In genomic region chr6:143447060-143447459, GRCm38 (mm10) we compare ENCODE assay signal across 23 mouse cellular contexts.
DNase-seq lines count a peak whose midpoint lies in the region; ATAC-seq and TF ChIP-seq lines count a peak whose summit lies in the region.
"Had no signal": no experiment of that assay in that cellular context is flagged by ENCODE, and none has a peak within 500 bp of the region (broad histone marks: within the 10 kb centered on the region; RNA-seq: fewer than 3 reads in every experiment).

No protein-coding gene starts in this region.

- TF ChIP-seq CTCF in kidney, postnatal 0 days (IDR thresholded peaks at IDR 0.05; ENCODE audit: low read depth), result no peak
- no peak for TF ChIP-seq CTCF in kidney, adult 2 months (conservative IDR thresholded peaks at IDR 0.05; ENCODE audit: insufficient read depth, insufficient read length, low read depth, low read length)
- no peak for TF ChIP-seq CTCF in brain, embryonic 14.5 days (IDR thresholded peaks at IDR 0.05; ENCODE audit: borderline replicate concordance, extremely low read depth, insufficient read depth, insufficient read length)

- H3K4me3 ChIP-seq in heart, embryonic 12.5 days, result no peak overlapping the region
- H3K4me3 ChIP-seq in hindbrain, embryonic 12.5 days, result no peak overlapping the region
- no peak overlapping the region for H3K4me3 ChIP-seq in hindbrain, embryonic 14.5 days (replicated peaks; ENCODE audit: low read length)
- no peak overlapping the region for H3K4me3 ChIP-seq in kidney, postnatal 0 days (replicated peaks; ENCODE audit: low read depth, low read length)
- H3K4me3 ChIP-seq in kidney, adult 2 months (ENCODE audit: insufficient read depth, low read depth, low read length), result no peak overlapping the region

- no peak overlapping the region for H3K9ac ChIP-seq in heart, embryonic 12.5 days
- no peak overlapping the region for H3K9ac ChIP-seq in hindbrain, embryonic 12.5 days
- H3K9ac ChIP-seq in hindbrain, embryonic 14.5 days, result no peak overlapping the region
- H3K9ac ChIP-seq in kidney, postnatal 0 days (ENCODE audit: low read depth, low read length), result no peak overlapping the region

- H3K27me3 ChIP-seq in heart, embryonic 12.5 days (replicated peaks), result no peaks in the 10 kb centered on the region
- H3K27me3 ChIP-seq in hindbrain, embryonic 12.5 days, result no peaks in the 10 kb centered on the region
- no peaks in the 10 kb centered on the region for H3K27me3 ChIP-seq in hindbrain, embryonic 14.5 days (ENCODE audit: control insufficient read depth, insufficient read depth, low read length)
- no peaks in the 10 kb centered on the region for H3K27me3 ChIP-seq in kidney, postnatal 0 days (ENCODE audit: insufficient read depth, low read length)
- H3K27me3 ChIP-seq in kidney, adult 2 months (replicated peaks; ENCODE audit: control insufficient read depth, insufficient read depth, low read length), result no peaks in the 10 kb centered on the region; the same call in 1 of the 2 replicates
- H3K27me3 ChIP-seq: CH12.LX, Patski had no signal

- no peaks in the 10 kb centered on the region for H3K4me1 ChIP-seq in heart, embryonic 12.5 days (replicated peaks)
- peaks cover 2% of the 10 kb centered on the region for H3K4me1 ChIP-seq in hindbrain, embryonic 12.5 days
- no peaks in the 10 kb centered on the region for H3K4me1 ChIP-seq in hindbrain, embryonic 14.5 days (replicated peaks; ENCODE audit: control insufficient read depth, insufficient read depth, low read length)
- no peaks in the 10 kb centered on the region for H3K4me1 ChIP-seq in kidney, postnatal 0 days (replicated peaks; ENCODE audit: insufficient read depth, low read length)
- no peaks in the 10 kb centered on the region for H3K4me1 ChIP-seq in kidney, adult 2 months (ENCODE audit: control insufficient read depth, insufficient read depth, low read length)

- H3K27ac ChIP-seq in heart, embryonic 12.5 days (ENCODE audit: poor library complexity, severe bottlenecking), result no peak overlapping the region
- no peak overlapping the region for H3K27ac ChIP-seq in hindbrain, embryonic 12.5 days
- no peak overlapping the region for H3K27ac ChIP-seq in hindbrain, embryonic 14.5 days
- no peak overlapping the region for H3K27ac ChIP-seq in kidney, postnatal 0 days
- no peak overlapping the region for H3K27ac ChIP-seq in kidney, adult 2 months (ENCODE audit: insufficient read depth, low read depth, low read length)

- H3K4me2 ChIP-seq in heart, embryonic 12.5 days, result no peak overlapping the region
- no peak overlapping the region for H3K4me2 ChIP-seq in hindbrain, embryonic 12.5 days (replicated peaks)
- no peak overlapping the region for H3K4me2 ChIP-seq in hindbrain, embryonic 14.5 days (replicated peaks)
- no peak overlapping the region for H3K4me2 ChIP-seq in kidney, postnatal 0 days (ENCODE audit: low read length)

- no peak for TF ChIP-seq POLR2A in kidney, adult 2 months (IDR thresholded peaks at IDR 0.05; ENCODE audit: low read depth, low read length)
- no peak for TF ChIP-seq POLR2A in brain, embryonic 14.5 days (IDR thresholded peaks at IDR 0.05; ENCODE audit: borderline replicate concordance, extremely low read depth, insufficient read depth, insufficient read length, poor library complexity, severe bottlenecking)

- no peak for ATAC-seq in heart, embryonic 12.5 days (ENCODE audit: insufficient number of reproducible peaks, low FRiP score)
- ATAC-seq in hindbrain, embryonic 12.5 days (ENCODE audit: low FRiP score), result 0 out of 2 replicates have a peak, but pooled peaks have one; percentile 52
- ATAC-seq in hindbrain, embryonic 14.5 days (ENCODE audit: low FRiP score), result no peak
- no peak for ATAC-seq in kidney, postnatal 0 days (replicated peaks; ENCODE audit: low FRiP score, low read depth)
- ATAC-seq: activated CD4-positive, CD25-positive, alpha-beta regulatory T cell, adult 4 months; CD4-positive, CD25-positive, alpha-beta regulatory T cell, adult 4 months; Patski had no signal

- WGBS in heart, embryonic 12.5 days, result 84% methylated on average over 5 of the region's 5 CpGs
- WGBS in hindbrain, embryonic 12.5 days, result 61% methylated on average over 5 of the region's 5 CpGs
- WGBS in hindbrain, embryonic 14.5 days, result 68% methylated on average over 5 of the region's 5 CpGs
- WGBS in kidney, postnatal 0 days, result 71% methylated on average over 5 of the region's 5 CpGs
- 50% methylated on average over 5 of the region's 5 CpGs for WGBS in kidney, adult 2 months

- DNase-seq in heart, adult 11 months, result peak; percentile 72
- no peak for DNase-seq in hindbrain, embryonic 14.5 days (ENCODE audit: low spot score)
- DNase-seq in kidney, postnatal 0 days (ENCODE audit: low spot score), result peak; percentile 24
- no peak for DNase-seq in kidney, adult 2 months
- peak; percentile 44 for DNase-seq in brain, embryonic 14.5 days (ENCODE audit: low read depth)
- DNase-seq in right cerebral cortex, adult 18-20 months, result no peak
- DNase-seq: adrenal gland, adult 2 months; adrenal gland, adult 8-10 months; adrenal gland, postnatal 10 days; adrenal gland, postnatal 14 days; adrenal gland, postnatal 25 days; adrenal gland, postnatal 36 days; B cell, adult 2 months; cerebellum, adult 11 months; cerebellum, adult 11-12 months; cerebellum, adult 18-20 months had no signal

- no peaks in the 10 kb centered on the region for H3K36me3 ChIP-seq in heart, embryonic 12.5 days
- no peaks in the 10 kb centered on the region for H3K36me3 ChIP-seq in hindbrain, embryonic 12.5 days
- H3K36me3 ChIP-seq in hindbrain, embryonic 14.5 days (replicated peaks; ENCODE audit: control insufficient read depth, insufficient read depth), result no peaks in the 10 kb centered on the region
- no peaks in the 10 kb centered on the region for H3K36me3 ChIP-seq in kidney, postnatal 0 days (ENCODE audit: insufficient read depth, low read length)
- no peaks in the 10 kb centered on the region for H3K36me3 ChIP-seq in kidney, adult 2 months (ENCODE audit: control insufficient read depth, insufficient read depth, low read length)
- H3K36me3 ChIP-seq: G1E had no signal

- peaks cover 3% of the 10 kb centered on the region; the same call in 1 of the 2 replicates for H3K9me3 ChIP-seq in heart, embryonic 12.5 days (replicated peaks)
- H3K9me3 ChIP-seq in hindbrain, embryonic 12.5 days (replicated peaks), result no peaks in the 10 kb centered on the region
- no peaks in the 10 kb centered on the region for H3K9me3 ChIP-seq in hindbrain, embryonic 14.5 days (ENCODE audit: control insufficient read depth, low read length)
- H3K9me3 ChIP-seq in kidney, postnatal 0 days (replicated peaks; ENCODE audit: low read length), result no peaks in the 10 kb centered on the region; the same call in 1 of the 2 replicates

Comparison
In these comparisons a context has a peak if more than half of its experiments do, and no peak if none do; other contexts are left out.
1. DNase-seq: peak in heart, adult 11 months (single experiment), kidney, postnatal 0 days (single experiment) and brain, embryonic 14.5 days (single experiment); none in hindbrain, embryonic 14.5 days (single experiment), kidney, adult 2 months (single experiment) and right cerebral cortex, adult 18-20 months (single experiment).